ENCODE assay signal across 32 mouse cellular contexts in the genomic region with DNA sequence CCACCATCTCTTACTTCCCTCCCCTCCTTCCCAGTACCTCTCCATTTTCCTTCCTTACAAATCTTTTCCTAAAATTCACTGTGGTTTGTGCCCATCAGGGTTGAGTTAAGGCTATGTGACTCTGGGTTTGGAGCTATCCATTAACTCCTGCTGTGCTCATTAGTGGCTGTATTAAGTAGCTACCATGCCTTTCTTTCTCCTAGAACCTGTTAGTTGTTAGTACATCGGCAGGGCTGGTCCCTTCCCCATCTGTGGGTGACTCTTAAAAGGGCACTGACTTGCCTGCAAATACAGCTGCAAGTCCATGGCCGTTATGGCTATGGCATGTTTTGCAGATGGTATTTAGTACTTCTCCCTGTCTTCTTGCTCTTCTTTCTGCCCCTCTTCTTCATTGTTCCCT.
"Had no signal": no experiment of that assay in that cellular context is flagged by ENCODE, and none has a peak within 500 bp of the region (broad histone marks: within the 10 kb centered on the region; RNA-seq: fewer than 3 reads in every experiment).

No protein-coding gene starts in this region.

- H3K4me2 ChIP-seq: heart, embryonic 11.5 days; heart, embryonic 12.5 days; heart, embryonic 13.5 days; heart, embryonic 15.5 days; hindbrain, embryonic 12.5 days; hindbrain, embryonic 13.5 days; hindbrain, embryonic 14.5 days; hindbrain, embryonic 15.5 days; intestine, embryonic 15.5 days; kidney, embryonic 15.5 days had no signal

- H3K9ac ChIP-seq: heart, embryonic 12.5 days; heart, embryonic 13.5 days; heart, embryonic 15.5 days; hindbrain, embryonic 12.5 days; hindbrain, embryonic 13.5 days; hindbrain, embryonic 14.5 days; hindbrain, embryonic 15.5 days; intestine, embryonic 15.5 days; kidney, embryonic 15.5 days had no signal

- H3K9me3 ChIP-seq: heart, embryonic 10.5 days; heart, embryonic 12.5 days; heart, embryonic 13.5 days; heart, embryonic 15.5 days; hindbrain, embryonic 10.5 days; hindbrain, embryonic 12.5 days; hindbrain, embryonic 13.5 days; hindbrain, embryonic 15.5 days; intestine, embryonic 15.5 days; kidney, embryonic 15.5 days had no signal

- H3K4me3 ChIP-seq: heart, embryonic 10.5 days; heart, embryonic 12.5 days; heart, embryonic 13.5 days; heart, embryonic 15.5 days; hindbrain, embryonic 10.5 days; hindbrain, embryonic 12.5 days; hindbrain, embryonic 13.5 days; hindbrain, embryonic 15.5 days; intestine, embryonic 15.5 days; kidney, embryonic 15.5 days; layer of hippocampus, adult 2 months had no signal

- H3K27ac ChIP-seq: heart, embryonic 10.5 days; heart, embryonic 13.5 days; heart, embryonic 15.5 days; hindbrain, embryonic 10.5 days; hindbrain, embryonic 12.5 days; hindbrain, embryonic 13.5 days; hindbrain, embryonic 14.5 days; hindbrain, embryonic 15.5 days; hindbrain, postnatal 0 days; intestine, embryonic 15.5 days; kidney, embryonic 15.5 days; kidney, postnatal 0 days; layer of hippocampus, adult 2 months had no signal

- DNase-seq: heart, postnatal 10 days; heart, postnatal 14 days; heart, postnatal 4 days; kidney, adult 11 months; kidney, adult 18-20 months; kidney, adult 2 months; kidney, adult 8-10 months; kidney, adult 9 months; kidney, postnatal 10 days; kidney, postnatal 14 days; kidney, postnatal 25 days; kidney, postnatal 36 days; kidney, postnatal 4 days; layer of hippocampus, adult 9-11 months; layer of hippocampus, postnatal 36 days had no signal

- ATAC-seq: intestine, embryonic 15.5 days; intestine, embryonic 16.5 days; intestine, postnatal 0 days had no signal

- H3K4me1 ChIP-seq: heart, embryonic 10.5 days; heart, embryonic 12.5 days; heart, embryonic 13.5 days; heart, embryonic 15.5 days; hindbrain, embryonic 10.5 days; hindbrain, embryonic 12.5 days; hindbrain, embryonic 13.5 days; hindbrain, embryonic 15.5 days; intestine, embryonic 15.5 days; kidney, embryonic 15.5 days had no signal

- H3K36me3 ChIP-seq: heart, embryonic 10.5 days; heart, embryonic 12.5 days; heart, embryonic 13.5 days; heart, embryonic 15.5 days; intestine, embryonic 15.5 days had no signal

- H3K27me3 ChIP-seq: heart, embryonic 12.5 days; heart, embryonic 13.5 days; heart, embryonic 15.5 days; hindbrain, embryonic 12.5 days; hindbrain, embryonic 13.5 days; hindbrain, embryonic 15.5 days; intestine, embryonic 15.5 days; kidney, embryonic 15.5 days had no signal
